Mouse (Mus musculus) embryonic facial prominence, embryonic 11.5 days (tissue): ENCODE results near the gene Rps6. TPM values are rescaled to one million over a fixed set of nuclear protein-coding genes. Genes with fewer than 3 reads are reported as not detected.

Experiments
- polyA plus RNA-seq: library from polyadenylated mRNA; unstranded; fragments of >200 nt; fragmentation: Nextera tagmentation; extraction: Ambion mirVana; gene quantifications from 2 replicates; pipeline ENCODE4 v1.2.1, GENCODE M21; 2014

The Rps6 gene
- polyA plus RNA-seq, 1 experiment from 2014 or later: 840 TPM

Other genes with a start within 250 kb of the Rps6 start
- 30.7 and 32.6 TPM in 2 replicates for gene Haus6, start 245.4 kb downstream of the Rps6 start, polyA plus RNA-seq
- gene Plin2, start 187.4 kb downstream of the Rps6 start, polyA plus RNA-seq: 79.8 and 91.4 TPM in 2 replicates
- 6.3 and 7.0 TPM in 2 replicates for gene Dennd4c, start 108.9 kb downstream of the Rps6 start, polyA plus RNA-seq
- gene Acer2, start 17.0 kb upstream of the Rps6 start, polyA plus RNA-seq: 16.7 and 20.2 TPM in 2 replicates